Mouse (Mus musculus): ENCODE measurements around the gene Stk11ip.

The Stk11ip gene

GRCm38 (mm10) chr1:75544351-75544750 lies 23.0 kb downstream of the Stk11ip start:
- DNase-seq = no peak

DNA sequence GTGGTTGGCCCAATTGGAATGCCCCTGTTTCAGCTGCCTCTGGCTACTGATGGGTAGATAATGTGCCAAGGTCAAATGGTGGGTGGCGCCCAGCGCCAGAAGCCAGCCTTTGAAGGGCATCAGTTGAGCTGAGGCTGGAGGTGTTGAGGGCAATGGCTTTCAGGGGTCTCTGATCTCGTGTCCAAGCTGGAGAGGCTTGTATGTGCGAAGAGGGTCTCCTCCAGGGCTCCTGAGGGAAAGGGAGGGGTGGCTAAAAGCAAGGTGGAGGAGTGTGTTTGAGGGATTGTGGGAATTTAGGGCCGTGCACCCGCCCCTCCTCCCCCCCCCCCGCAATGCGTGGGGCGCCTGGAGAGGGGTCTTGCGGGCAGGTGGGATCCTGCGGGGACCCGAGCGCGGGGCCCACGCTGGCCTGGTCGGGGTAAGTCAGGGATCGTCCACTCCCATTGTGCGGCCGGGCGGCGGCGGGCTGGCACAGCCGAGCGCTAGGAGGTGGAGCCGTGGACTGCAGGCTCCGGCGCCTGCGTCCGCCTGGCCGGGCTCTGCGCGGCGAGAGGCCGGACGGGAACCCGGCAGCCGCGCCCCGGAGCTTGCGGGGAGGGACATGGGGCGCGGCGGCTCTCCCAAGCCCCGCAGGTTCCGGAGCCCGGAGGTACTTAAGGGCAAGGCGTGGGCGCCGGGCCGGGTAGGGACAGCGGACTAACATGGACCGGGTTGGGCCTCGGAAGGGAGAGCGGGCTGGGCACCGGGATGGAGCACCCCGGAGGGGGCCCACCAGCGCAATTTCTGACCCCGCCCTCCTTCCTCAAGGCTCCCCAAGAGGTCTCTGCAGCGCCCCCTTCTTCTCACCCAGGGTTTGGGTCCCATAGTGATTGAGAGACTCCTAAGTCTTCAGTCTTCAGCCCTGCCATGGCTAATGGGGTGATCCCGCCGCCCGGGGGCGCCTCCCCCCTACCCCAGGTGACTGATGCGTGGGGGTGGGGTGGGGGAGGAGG lies 24.9 kb downstream of the Stk11ip start, which contains the start of gene Slc4a3:
Slc4a3 (plus strand) TSS at position 302 of the 992 bp plus-strand sequence.
- DNase-seq = peak; percentile 83

DNA sequence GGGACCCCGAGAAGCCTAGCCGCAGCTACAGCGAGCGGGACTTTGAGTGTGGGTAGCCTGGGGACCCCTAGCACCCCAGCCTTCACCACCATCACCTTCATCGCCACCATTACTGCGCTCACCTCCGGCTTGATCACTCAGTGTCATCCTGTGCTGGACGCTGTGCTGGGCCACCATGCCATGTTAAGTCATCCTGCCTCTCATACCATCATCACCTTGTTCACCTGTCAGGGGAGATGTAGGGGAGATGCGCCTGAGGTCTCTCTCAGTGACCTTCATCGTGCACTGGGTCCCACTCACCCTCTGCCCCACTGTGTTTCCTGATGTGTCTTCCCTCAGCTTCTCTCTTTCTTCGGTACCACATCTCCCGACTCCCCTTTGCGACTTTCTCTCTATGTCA lies 26.0 kb downstream of the Stk11ip start:
- DNase-seq = no peak

GRCm38 (mm10) chr1:75548083-75548482 lies 26.8 kb downstream of the Stk11ip start:
- no peak for DNase-seq

- peak; percentile 26 for DNase-seq
Measured at GRCm38 (mm10) chr1:75548871-75549270, 27.5 kb downstream of the Stk11ip start.

GRCm38 (mm10) chr1:75549289-75550279 lies 28.3 kb downstream of the Stk11ip start:
- DNase-seq = peak; percentile 31

- peak; percentile 31 for DNase-seq
Measured at GRCm38 (mm10) chr1:75550586-75550985, 29.3 kb downstream of the Stk11ip start.

GRCm38 (mm10) chr1:75555680-75556079 lies 34.4 kb downstream of the Stk11ip start:
- DNase-seq = no peak

DNA sequence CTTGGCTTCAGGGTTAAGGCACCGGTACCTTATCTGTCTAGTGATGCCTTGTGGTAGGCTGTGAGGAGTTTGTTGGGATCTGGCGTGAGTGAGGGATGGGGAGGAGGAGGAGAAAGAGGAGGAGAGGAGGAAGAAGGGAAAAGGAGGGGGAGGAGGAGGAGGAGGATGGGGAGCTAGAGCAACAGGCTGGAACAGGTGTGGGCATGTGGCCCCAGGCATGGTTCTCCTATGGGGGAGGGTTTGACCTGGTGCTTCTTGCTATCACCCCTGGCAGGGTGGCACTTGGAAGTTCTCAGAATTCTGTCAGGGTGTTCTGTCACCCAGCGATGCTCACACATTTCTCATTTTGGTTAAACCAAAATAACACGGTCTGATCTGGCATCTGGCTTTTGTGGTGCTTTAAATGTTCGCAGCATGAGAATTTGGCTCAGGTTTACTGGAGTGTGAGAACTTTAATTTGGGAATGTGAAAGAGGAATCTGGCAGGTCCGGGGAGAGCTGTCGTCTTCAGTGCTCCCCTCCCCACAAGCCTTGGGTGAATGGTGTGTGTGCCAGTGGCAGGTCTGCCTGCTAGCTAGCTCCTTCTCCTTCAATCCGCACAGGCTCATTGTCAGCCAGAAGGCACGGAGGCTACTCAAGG lies 34.9 kb downstream of the Stk11ip start:
- DNase-seq = no peak

- DNase-seq = peak; percentile 36
Measured at GRCm38 (mm10) chr1:75557041-75557440, 35.7 kb downstream of the Stk11ip start.

DNA sequence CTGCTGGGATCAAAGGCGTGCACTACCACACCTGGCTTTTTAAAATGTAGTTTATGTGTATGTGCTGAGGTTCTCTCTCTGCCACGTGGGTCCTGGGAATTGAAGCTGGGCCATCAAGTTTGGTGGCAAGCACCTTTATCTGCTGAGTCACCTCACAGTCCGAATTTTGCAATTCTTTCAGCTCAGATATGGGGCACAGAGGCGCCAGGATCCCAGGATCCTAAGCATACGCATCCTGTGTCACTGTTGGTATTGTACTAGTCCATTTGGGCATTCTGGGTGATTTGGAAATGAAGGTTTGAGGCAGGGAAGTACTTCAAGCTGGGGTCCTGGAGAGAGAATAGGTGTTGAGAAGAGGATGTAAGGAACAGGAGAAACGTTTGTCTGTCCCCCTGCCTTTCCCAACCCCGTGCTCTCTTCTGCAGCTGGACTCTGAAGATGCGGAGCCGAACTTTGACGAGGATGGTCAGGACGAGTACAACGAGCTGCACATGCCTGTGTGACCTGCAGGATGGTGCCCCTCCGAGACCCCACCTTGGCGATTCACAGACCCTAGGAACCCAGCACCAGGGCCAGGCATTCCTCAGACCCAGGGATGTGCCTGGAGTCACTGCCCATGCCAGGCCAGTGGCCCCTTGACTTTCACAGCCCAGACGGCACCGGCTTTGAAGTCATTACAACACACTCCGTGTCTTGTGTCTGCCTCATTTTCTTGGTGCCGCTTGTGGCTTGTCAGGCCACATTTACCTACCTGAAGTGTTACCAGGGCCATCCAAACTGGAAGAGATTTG lies 37.3 kb downstream of the Stk11ip start:
- peak; percentile 58 for DNase-seq

DNA sequence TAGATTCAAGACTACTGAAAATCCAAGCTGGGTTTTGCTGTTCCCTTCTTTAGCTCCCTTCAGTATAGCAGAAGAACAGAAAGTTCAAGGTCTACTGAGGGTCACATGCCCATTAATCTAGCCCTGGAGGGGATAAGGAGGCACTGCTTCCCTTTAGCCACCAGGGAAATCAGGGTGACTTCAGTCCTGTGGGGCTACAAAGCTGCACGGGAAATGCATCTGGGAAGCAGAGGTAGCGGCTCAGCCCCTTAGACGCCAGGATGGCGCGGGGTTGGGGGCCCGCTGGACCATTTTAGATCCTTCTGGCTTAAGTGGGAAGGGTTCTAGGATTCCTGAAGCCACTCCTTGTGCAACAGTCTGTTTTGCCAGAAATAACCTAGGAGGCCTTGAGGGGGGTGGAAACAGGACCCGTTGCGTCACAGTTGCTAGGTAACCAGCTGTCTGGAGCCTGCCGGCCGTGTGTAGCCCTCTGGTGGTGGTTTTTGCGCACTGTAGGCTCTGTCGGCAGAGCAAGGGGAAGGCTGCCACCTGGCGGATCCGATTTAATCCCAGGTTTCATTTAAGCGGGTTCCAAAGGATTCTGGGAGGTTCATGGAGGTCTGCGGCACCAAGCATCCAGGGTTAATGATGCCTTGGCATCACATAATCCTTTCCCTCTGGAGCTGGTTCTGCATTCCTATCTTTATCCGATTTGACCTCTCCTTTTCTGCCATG lies 38.0 kb downstream of the Stk11ip start:
- DNase-seq = peak; percentile 95

- peak; percentile 42 for DNase-seq
Measured at GRCm38 (mm10) chr1:75560206-75560913, 39.0 kb downstream of the Stk11ip start.

GRCm38 (mm10) chr1:75561221-75561897 lies 40.0 kb downstream of the Stk11ip start:
- peak; percentile 63 for DNase-seq

DNA sequence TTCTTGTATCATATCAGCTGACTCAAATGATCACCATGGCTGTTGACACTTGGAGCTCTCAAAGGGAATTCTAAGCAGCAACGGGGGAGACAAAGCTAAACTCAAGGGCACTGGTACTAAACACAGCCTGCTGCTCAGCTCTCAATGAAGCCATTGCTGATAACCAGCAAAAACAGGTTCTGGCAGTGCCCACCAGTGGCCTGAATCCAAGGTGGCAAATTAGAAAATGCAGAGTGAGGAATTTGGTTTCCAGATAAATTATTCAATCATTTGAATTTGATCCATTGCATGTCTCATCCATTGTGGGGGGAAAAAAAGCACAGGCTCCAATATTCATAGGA lies 40.5 kb downstream of the Stk11ip start:
- DNase-seq = no peak

- no peak for DNase-seq
Measured at GRCm38 (mm10) chr1:75564102-75564501, 42.8 kb downstream of the Stk11ip start.

GRCm38 (mm10) chr1:75564916-75565315 lies 43.6 kb downstream of the Stk11ip start:
- DNase-seq = no peak

GRCm38 (mm10) chr1:75565616-75566015 lies 44.3 kb downstream of the Stk11ip start:
- DNase-seq = no peak

DNA sequence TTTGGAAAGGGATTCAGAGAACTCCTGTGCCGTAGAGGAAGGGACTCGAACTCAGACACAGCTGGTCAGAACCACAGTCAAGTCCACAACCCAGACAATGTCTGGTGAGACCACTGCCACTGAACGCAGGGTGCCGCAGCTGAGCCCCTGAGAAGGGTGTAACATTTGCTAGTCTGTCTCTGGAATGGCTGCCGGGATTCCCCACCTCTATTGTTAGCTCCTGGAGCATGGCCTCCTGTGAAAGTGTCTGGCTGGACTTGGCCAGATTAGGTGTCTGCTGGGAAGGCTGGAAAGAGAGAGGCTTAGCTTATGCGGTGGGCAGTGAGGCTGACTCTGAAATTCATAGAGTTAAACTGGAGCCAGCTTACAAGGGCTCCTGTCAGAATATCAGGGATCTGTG lies 49.1 kb downstream of the Stk11ip start:
- DNase-seq = peak; percentile 16

DNA sequence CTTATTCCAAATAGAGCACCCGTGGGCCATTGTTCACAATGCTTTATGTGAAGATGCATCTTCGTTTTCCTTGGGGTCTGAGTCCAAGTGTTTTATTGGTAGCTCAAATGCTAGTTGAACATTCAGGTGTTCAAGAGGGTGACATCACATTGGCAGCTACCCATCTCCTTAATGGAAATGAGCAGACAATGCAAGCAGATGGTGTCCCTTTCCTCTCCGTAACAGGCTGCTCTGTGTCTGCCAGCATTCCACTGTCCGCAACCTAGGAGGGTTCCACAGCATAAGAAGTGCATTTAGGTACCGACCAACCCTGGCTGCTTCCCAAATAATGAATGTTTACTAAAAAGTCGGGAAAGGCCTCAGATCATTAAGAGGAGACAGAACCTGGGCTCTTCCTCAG lies 51.4 kb downstream of the Stk11ip start:
- peak; percentile 95 for DNase-seq
